Mouse (Mus musculus) central nervous system, embryonic 11.5 days (tissue): ENCODE data around the gene Nfyc. TPM values are rescaled to one million over a fixed set of nuclear protein-coding genes. Genes with fewer than 3 reads are reported as not detected.

Experiments used
- polyA plus RNA-seq: library from polyadenylated mRNA; depleted of rRNA; stranded (reverse); fragments of >200 nt; gene quantifications from 2 replicates; pipeline ENCODE4 v1.2.3, GENCODE M21; 2012; rRNA removed

The Nfyc gene
- 58.8 and 154 TPM in 2 replicates for polyA plus RNA-seq

GRCm38 (mm10) chr4:120831472-120831871, at the start of gene Nfyc:
Gene Nfyc (minus strand): TSS chr4:120831572.

GRCm38 (mm10) chr4:120854588-120855319, 23.4 kb upstream of the Nfyc start, which contains the start of gene Rims3:
Gene Rims3 (plus strand): TSS chr4:120854816.

DNA sequence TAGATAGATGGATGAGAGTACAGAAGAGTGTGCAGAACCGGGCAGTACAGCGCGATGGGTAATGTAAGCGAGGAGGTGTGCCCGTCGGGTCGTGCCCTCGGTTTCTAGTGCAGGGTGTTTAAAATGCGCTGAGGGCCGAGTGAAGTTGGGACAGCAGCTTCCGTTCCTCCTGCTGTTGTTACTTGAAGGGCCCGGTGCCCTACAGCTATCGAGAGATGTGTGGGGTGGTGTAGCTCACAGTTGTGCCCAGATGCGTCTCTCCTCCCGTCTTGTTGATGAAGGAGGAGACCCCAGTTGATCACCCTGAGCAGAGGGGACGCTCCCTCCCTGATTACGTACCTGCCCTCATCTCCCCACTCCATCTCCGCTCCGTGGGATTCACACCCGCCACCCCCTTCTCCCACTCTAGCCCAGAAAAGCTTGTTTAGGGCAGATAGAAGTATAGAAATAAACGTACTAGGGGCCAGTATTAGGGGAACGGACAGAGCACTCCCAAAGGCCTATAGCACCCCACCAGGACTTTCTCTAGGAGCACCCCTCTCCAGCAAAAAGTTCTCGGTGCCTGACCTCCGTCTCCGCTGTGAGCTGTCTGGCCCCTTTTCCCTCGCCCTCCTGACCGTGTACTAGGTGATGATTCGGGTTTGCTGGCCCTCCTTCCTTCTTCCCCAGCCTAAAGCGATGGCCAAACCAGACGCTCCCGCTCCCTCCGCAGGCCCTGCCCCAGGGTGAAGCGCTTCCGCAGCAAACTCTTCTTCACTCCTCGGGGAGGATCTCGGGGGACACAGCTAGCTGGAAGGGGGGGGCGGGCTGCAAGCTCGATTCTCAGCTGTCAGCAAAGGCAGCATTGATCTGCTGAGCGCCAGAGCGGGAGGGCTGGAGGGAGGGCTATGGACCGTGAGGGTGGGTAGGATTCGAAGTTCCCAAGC, 83.2 kb downstream of the Nfyc start, which contains the start of gene Kcnq4:
Gene Kcnq4 (minus strand): TSS at position 672 of the 926 bp plus-strand sequence.

Other genes with a start within 250 kb of the Nfyc start
- gene Gm8439, start 242.8 kb downstream of the Nfyc start, polyA plus RNA-seq, result not detected in 2 replicates
- 11.7 and 14.7 TPM in 2 replicates for gene Cited4, start 165.0 kb downstream of the Nfyc start, polyA plus RNA-seq
- gene Kcnq4, start 83.0 kb downstream of the Nfyc start, polyA plus RNA-seq, result 3.0 and 5.9 TPM in 2 replicates
- 6.1 and 6.8 TPM in 2 replicates for gene Rims3, start 23.2 kb upstream of the Nfyc start, polyA plus RNA-seq
- gene Exo5, start 93.4 kb upstream of the Nfyc start, polyA plus RNA-seq, result 36.0 and 45.2 TPM in 2 replicates
- 6.9 and 7.2 TPM in 2 replicates for gene Zfp69, start 120.1 kb upstream of the Nfyc start, polyA plus RNA-seq
- gene Smap2, start 185.7 kb upstream of the Nfyc start, polyA plus RNA-seq, result 16.3 and 21.6 TPM in 2 replicates
- 17.6 and 26.3 TPM in 2 replicates for gene Col9a2, start 207.8 kb upstream of the Nfyc start, polyA plus RNA-seq